Mouse (Mus musculus): ENCODE measurements around the gene Ptprg.

- TF ChIP-seq CTCF (conservative IDR thresholded peaks at IDR 0.05; ENCODE audit: low read length) (no peak), NANOG (IDR thresholded peaks at IDR 0.05; ENCODE audit: borderline replicate concordance, low read length) (no peak), POU5F1 (IDR thresholded peaks at IDR 0.05; ENCODE audit: borderline replicate concordance, low read length) (no peak)
Observed at GRCm38 (mm10) chr14:12177436-12177835, 624.1 kb downstream of the Ptprg start.

Measured in E14TG2a.4 (cell line).